Mouse (Mus musculus) C2C12 (cell line): ENCODE results near the gene Dexi.

Experiments
- CTCF ChIP-seq: IDR thresholded peaks from one replicate; pipeline ENCODE4 v1.5.1; 2011; ENCODE audit not compliant: control insufficient read depth, insufficient read depth, insufficient read length
- MAX ChIP-seq: IDR thresholded peaks from one replicate; pipeline ENCODE4 v1.6.1; 2011; ENCODE audit warnings: mild to moderate bottlenecking, control low read depth
- MYOG ChIP-seq: IDR thresholded peaks from one replicate; pipeline ENCODE4 v1.6.1; 2011; ENCODE audit not compliant: control insufficient read depth, insufficient read length; ENCODE audit errors: extremely low read depth
- USF1 ChIP-seq: IDR thresholded peaks from one replicate; pipeline ENCODE4 v1.6.1; 2011; ENCODE audit warnings: low read depth, mild to moderate bottlenecking, control low read depth, moderate library complexity

DNA sequence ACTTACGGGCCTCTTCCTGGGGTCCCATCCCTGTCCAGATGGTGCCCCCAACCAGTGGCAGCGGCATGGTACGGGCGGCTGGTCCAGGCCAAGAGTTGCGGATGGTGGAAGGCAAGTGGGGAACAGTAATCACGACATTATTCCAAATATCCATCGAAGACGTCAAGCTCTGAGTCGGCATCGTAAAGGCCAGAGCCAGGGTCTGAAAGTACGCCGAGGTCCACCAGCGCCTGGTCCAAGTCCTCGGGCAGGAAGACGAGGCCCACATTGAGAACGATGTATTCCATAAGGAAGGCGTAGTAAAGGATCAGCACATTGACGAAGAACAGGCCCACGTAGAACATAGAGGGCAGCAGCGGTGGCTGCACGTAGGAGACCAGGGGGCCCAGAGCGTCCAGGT is 588 bp downstream of the Dexi start:
- TF ChIP-seq CTCF: no peak
- TF ChIP-seq MAX: no peak
- TF ChIP-seq USF1: no peak
- TF ChIP-seq MYOG: no peak
